Mouse (Mus musculus) erythroblast, embryonic 14.5 days (primary cell): ENCODE measurements at regions not wholly inside any gene's neighbourhood (a gene's known extent, or its start where the extent isn't known, plus 50 kb on each side); places are given as distances from the start of the nearest gene placed in this dataset.

Experiments
- GATA1 ChIP-seq: IDR thresholded peaks from 2 replicates; pipeline ENCODE4 v1.6.1; 2012; ENCODE audit warnings: low read length, inconsistent platforms, mixed read lengths
- TAL1 ChIP-seq: IDR thresholded peaks from 3 replicates; pipeline ENCODE4 v1.6.1; 2012; ENCODE audit warnings: low read length, inconsistent platforms, mixed read lengths

DNA sequence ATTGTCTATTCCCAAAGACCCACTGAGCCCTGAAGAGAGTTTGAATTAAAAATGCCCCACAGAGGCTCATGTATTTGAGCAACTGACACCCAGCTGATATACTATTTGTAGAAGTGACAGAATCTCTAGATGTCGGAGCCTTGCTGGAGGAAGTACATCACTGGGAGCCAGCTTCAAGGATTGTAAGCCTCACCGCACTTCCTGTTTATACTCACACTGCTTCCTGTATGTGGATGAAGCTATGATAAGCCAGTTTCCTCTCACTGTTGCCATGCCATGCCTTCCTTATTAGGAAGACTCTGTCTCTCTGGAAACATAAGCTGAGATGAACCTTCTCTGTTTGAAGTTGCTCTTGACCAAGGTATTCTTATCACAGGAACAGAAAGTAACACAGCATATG lies 251.8 kb upstream of the Pabpc6 start:
- TF ChIP-seq TAL1 (no peak), GATA1 (no peak)
